18 mouse cellular contexts compared by ENCODE assay signal in the genomic region with DNA sequence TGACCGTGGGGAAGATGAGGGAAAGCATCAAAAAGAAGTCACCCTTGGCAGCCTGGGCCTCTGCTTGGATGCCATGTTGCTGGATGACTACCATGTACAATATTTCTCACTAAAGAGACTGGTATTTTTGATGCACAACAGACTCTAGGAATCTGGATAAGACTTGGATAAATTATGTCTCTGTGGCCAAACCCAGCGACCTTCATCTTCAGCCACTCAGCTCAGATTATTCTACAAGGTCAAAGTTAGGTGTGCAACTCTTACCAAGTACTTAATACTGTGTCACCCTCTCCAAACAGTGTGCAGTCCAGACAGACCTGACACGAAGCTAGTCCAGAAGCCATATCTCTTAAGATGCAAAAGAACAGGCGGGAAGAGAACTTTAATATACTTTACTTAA.
"Had no signal": no experiment of that assay in that cellular context is flagged by ENCODE, and none has a peak within 500 bp of the region (broad histone marks: within the 10 kb centered on the region; RNA-seq: fewer than 3 reads in every experiment).

No protein-coding gene starts in this region.

- H3K4me1 ChIP-seq: neural tube, embryonic 12.5 days; neural tube, embryonic 15.5 days; stomach, embryonic 15.5 days had no signal

- H3K27me3 ChIP-seq: kidney, embryonic 15.5 days; liver, embryonic 13.5 days; neural tube, embryonic 12.5 days; neural tube, embryonic 15.5 days; stomach, embryonic 15.5 days had no signal

- H3K4me3 ChIP-seq: kidney, embryonic 15.5 days; left cerebral cortex, adult 2 months; liver, embryonic 13.5 days; neural tube, embryonic 12.5 days; neural tube, embryonic 15.5 days; stomach, embryonic 15.5 days had no signal

- H3K9me3 ChIP-seq: kidney, embryonic 15.5 days; liver, embryonic 13.5 days; neural tube, embryonic 12.5 days; neural tube, embryonic 15.5 days; stomach, embryonic 15.5 days had no signal

- H3K36me3 ChIP-seq: kidney, embryonic 15.5 days; liver, embryonic 13.5 days; neural tube, embryonic 12.5 days; neural tube, embryonic 15.5 days; stomach, embryonic 15.5 days had no signal

- H3K27ac ChIP-seq: kidney, embryonic 15.5 days; left cerebral cortex, adult 2 months; liver, embryonic 13.5 days; neural tube, embryonic 12.5 days; neural tube, embryonic 15.5 days; stomach, embryonic 15.5 days had no signal

- DNase-seq: kidney, postnatal 10 days; kidney, postnatal 36 days; layer of hippocampus, postnatal 36 days; liver, embryonic 13.5 days; lung, adult 2 months; lung, postnatal 14 days; lung, postnatal 4 days; midbrain, embryonic 14.5 days; right cerebral cortex, adult 18-20 months; right cerebral cortex, postnatal 14 days; right cerebral cortex, postnatal 4 days; thymus, adult 18-20 months; thymus, postnatal 36 days had no signal
